Mouse (Mus musculus) kidney, postnatal 36 days (tissue): Measurements from ENCODE around the gene Stat2.
"Not testable (repeated sequence)": the region's sequence is repeated elsewhere in the genome, so short reads cannot be mapped to it uniquely, and the experiment has no call there.

Source experiments
- DNase-seq, 2 experiments: peaks; one replicate each; pipeline ENCODE4 v3.0.0; 2021 to 2022; ENCODE audit warnings: mixed read lengths in 2 of 2

Gene Stat2

DNA sequence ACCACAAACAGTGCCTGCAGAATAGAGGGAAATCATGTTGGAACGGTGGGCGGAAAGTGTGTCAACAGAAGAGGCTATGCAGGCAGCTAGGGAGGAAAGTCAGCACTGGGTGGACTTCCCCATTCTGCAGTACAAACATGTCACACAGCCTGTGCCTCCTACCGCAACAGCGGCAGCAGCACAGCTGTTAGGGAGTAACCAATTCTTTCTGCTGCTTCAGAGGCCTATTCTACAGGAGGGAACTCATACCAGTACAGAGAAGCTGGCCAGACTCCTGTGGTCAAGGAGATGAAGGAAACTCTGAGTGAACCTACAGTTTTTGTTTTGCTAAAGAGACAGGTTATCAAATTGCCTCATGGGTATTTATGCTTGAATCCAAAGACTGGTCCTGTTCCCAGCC, 11.4 kb upstream of the Stat2 start:
- DNase-seq = no peak

DNA sequence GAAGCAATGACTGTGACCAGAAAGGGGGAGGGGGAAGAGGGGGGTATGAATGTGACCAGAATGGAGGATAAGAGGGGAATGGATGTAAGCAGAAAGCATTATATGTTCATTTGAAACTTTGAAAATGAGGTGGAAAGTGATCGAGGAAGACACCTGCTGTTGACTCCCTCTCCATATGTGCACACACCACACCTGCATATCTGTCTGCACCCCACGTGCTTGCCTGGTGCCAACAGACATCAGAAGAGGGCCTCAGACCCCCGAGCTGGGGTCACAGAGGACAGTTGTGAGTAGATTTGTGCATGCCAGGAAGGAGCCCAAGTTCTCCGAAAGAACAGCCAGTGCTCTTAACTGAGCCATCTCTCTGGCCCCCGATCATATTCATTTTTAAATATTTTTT, 10.4 kb upstream of the Stat2 start:
- DNase-seq = no peak

GRCm38 (mm10) chr10:128260376-128260775, 10.0 kb upstream of the Stat2 start:
- not testable (repeated sequence) for DNase-seq

DNA sequence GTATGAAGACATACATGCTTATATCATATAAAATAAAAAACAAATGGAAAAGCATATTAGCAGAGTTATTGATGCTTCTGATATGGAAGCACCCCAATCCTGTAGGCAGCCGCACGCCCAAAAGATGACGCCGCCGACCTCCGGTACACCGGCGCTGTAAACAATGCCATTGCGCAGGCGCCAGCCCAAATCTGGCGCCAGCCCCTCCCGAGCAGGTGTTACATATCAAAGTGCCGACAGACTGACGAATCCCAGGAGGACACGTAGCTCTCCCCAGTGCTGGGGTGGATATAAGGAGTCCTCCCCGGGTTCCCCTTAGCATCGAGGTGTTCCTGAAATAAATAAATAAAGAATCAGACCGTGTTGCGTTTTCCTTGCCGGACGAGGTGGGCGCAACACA, 8.1 kb upstream of the Stat2 start:
- DNase-seq = no peak

- DNase-seq = no peak
Observed at GRCm38 (mm10) chr10:128263393-128264310, 6.7 kb upstream of the Stat2 start.

- no peak for DNase-seq
Observed at GRCm38 (mm10) chr10:128268371-128268770, 2.0 kb upstream of the Stat2 start, which contains the start of gene Apof. Apof (plus strand) TSS chr10:128268671.

- no peak for DNase-seq
Observed at GRCm38 (mm10) chr10:128269206-128269910, 1.0 kb upstream of the Stat2 start.

DNA sequence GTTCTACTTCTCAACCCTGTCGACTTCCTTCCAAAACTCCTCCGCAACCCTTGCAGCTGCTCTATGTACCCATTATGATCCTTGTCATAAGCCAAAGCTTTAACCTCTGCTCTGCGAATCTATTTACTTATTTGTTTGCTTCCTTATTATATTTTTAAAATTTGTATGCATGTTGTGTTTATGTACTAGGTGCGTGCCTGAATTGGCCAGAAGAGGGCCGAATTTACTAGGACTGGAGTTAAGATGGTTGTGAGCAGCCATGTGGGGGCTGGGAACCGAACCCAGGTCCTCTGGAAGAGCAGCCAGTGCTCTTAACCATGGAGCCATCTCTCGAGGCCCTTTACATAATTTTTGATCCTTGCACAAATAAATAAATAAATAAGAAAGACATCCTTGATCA, 507 bp downstream of the Stat2 start:
- no peak for DNase-seq

DNA sequence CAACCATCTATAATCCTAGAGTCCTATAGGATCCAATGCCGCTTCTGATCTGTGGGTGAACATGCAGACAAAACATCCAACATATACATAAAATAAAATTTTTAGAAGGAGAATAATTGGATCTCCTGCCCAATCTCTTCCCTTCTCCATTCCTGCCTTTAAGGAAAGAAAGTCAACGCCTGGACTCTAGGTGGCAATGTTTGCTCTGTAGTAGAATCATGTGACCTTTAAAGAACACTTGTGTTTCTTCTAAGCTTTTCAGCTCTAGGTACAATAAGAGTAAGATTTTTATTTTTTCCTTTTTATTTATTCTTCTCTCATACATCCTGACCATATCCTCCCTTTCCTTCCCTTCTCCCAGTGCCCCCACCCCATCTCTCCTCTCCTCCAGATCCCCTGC, 1.5 kb downstream of the Stat2 start:
- peak; percentile 26 to 54 for DNase-seq

DNA sequence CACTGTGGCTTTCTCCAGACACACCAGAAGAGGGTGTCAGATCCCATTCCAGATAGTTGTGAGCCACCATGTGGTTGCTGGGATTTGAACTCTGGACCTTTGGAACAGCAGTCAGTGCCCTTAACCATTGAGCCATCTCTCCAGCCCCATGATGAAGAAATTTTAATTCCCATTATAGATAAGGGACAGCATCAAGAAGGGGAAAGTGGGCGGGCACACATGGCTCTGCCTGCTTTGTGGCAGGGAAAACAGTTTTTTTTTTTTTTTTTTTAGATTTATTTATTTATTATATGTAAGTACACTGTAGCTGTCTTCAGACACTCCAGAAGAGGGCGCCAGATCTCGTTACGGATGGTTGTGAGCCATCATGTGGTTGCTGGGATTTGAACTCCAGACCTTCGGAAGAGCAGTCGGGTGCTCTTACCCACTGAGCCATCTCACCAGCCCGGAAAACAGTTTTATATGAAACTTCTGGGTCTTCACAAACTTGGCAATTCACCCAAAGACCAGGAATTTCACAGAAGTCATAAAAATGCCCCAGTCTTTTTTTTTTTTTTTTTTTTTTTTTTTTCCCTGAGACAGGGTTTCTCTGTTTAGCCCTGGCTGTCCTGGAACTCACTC, 2.6 kb downstream of the Stat2 start:
- not testable (repeated sequence) for DNase-seq

DNA sequence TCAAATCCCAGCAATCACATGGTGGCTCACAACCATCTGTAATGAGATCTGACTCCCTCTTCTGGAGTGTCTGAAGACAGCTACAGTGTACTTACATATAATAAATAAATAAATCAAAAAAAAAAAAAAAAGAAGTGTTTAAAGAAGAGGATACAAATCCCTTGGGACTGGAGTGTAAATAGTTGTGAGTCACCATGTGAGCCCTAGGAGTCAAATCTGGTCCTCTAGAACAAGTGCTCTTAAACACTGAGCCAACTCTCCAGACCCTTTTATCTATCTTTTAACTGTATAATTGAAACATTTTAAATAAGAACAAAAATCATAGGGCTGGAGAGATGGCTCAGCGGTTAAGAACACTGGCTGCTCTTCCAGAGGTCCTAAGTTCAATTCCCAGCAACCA, 5.0 kb downstream of the Stat2 start:
- DNase-seq = not testable (repeated sequence)

DNA sequence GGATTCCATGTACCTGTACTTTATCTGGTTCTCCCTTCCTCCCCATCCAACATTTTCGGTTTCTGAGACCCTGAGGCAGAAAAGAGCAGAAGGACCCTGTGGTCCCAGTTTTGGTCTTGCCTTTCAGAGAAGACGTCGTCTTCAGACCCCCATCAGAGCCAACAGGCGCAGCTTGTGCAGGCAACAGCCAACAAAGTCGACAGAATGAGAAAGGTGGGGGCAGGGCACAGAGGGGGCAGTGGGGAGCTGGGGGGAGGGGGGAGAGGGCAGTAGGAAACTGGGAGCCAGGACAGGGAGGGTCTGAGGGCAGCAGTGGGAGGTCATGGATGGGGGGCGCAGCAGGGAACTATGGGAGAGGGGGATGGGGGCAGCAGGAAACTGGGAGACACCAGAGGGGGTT, 7.8 kb downstream of the Stat2 start:
- no peak for DNase-seq

GRCm38 (mm10) chr10:128280943-128281342, 10.6 kb downstream of the Stat2 start:
- peak; percentile 50 to 57 for DNase-seq

- DNase-seq = peak in 1 of 2 experiments; percentile 25
Observed at GRCm38 (mm10) chr10:128281682-128282081, 11.3 kb downstream of the Stat2 start.

GRCm38 (mm10) chr10:128282886-128283450, 12.6 kb downstream of the Stat2 start:
- peak; percentile 35 to 48 for DNase-seq

DNA sequence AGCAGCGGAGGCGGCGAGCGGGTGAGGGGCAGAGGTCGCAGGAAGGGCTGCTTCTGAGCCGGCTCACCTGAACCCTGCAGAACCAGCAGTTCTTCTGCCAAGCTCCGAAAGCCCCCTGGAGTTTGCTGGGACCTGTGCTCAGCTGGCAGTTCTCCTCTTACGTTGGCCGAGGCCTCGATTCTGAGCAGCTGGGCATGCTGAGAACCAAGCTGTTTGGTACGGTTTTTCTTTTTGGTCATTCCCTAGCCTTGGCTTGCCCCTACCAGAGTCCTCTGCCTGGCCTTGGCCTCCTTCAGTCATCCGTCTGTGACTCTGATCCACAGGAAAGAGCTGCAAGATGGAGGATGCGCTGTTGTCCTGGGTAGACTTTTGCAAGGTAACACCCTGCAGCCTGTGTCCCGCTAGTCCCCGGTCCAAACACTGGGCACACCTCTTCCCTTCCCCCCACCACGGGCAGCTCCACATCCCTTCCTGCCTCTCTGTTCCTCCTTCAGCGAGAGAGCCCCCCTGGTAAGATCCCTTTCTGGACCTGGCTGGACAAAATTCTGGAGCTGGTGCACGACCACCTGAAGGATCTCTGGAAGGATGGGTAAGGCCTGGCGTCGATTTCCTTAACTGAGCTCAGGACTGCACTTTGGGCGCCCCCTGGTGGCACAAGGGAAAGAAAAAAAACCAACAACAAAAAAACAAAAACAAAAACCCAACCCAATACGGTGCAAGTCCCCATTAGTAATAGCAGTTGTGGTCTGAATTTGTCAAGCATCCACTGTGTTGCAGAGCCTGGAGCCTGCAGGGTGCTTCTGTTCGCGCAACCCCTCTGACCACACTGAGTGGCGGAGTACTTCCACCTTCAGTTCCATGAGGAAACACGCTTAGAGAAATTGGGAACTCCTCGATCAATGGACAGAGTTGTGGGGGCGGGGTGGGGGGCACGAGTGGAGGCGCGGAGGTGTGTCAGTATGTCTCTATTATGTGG, 13.5 kb downstream of the Stat2 start:
- peak; percentile 67 to 89 for DNase-seq

DNA sequence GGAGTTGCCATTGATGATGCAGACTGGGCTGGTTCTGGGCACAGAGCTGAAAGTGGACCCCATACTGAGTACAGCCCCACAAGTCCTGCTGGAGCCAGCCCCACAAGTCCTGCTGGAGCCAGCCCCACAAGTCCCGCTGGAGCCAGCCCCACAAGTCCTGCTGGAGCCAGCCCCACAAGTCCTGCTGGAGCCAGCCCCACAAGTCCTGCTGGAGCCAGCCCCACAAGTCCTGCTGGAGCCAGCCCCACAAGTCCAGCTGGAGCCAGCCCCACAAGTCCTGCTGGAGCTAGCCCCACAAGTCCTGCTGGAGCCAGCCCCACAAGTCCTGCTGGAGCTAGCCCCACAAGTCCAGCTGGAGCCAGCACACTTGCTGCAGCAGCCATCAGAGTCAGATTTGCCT, 20.2 kb downstream of the Stat2 start:
- not testable (repeated sequence) for DNase-seq

GRCm38 (mm10) chr10:128296370-128297090, 26.2 kb downstream of the Stat2 start:
- DNase-seq = no peak

GRCm38 (mm10) chr10:128297221-128297620, 26.9 kb downstream of the Stat2 start:
- no peak for DNase-seq

GRCm38 (mm10) chr10:128297622-128298021, 27.3 kb downstream of the Stat2 start:
- DNase-seq = no peak

DNA sequence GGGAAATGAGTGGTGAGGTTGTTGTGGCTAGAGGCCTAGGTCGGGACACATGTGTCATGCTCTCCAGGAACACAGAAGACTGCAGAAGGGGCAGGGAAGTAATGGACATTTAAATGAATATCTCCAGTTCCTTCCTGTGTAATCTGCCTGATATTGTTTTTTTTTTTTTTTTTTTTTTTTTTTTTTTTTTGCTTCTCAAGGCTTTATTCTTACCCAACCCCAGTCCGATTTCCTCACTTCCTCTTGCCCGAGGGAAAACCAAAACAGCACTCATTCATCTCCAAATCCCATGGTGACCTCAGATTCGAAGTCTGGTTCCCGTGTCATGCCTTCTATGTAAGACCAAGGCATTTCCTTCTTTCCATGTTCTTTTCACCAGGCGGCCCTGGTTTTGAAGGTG, 27.9 kb downstream of the Stat2 start:
- no peak for DNase-seq
